13 mouse cellular contexts compared by ENCODE assay signal in genomic region chr5:111836668-111837234, GRCm38 (mm10).
A peak's percentile ranks its signal among the peaks of the same experiment; 100 is the strongest.
DNase-seq lines count a peak whose midpoint lies in the region; ATAC-seq and TF ChIP-seq lines count a peak whose summit lies in the region.
"Had no signal": no experiment of that assay in that cellular context is flagged by ENCODE, and none has a peak within 500 bp of the region (broad histone marks: within the 10 kb centered on the region; RNA-seq: fewer than 3 reads in every experiment).

No protein-coding gene starts in this region.

- 14% methylated on average over 14 of the region's 14 CpGs for WGBS in neural tube, embryonic 11.5 days
- WGBS in forebrain, embryonic 14.5 days: under 1% methylated on average over 14 of the region's 14 CpGs
- WGBS in midbrain, embryonic 10.5 days: 8% methylated on average over 14 of the region's 14 CpGs
- 29% methylated on average over 14 of the region's 14 CpGs for WGBS in kidney, adult 2 months

- intact Hi-C loops in heart, postnatal 10 days (cut with DNase I): no loop called here

- no peaks in the 10 kb centered on the region for H3K9me3 ChIP-seq in neural tube, embryonic 11.5 days (ENCODE audit: control insufficient read depth, low read length)
- no peaks in the 10 kb centered on the region for H3K9me3 ChIP-seq in forebrain, embryonic 14.5 days (replicated peaks; ENCODE audit: control insufficient read depth, low read length)
- H3K9me3 ChIP-seq in midbrain, embryonic 10.5 days (replicated peaks): no peaks in the 10 kb centered on the region
- H3K9me3 ChIP-seq: embryonic facial prominence, embryonic 15.5 days had no signal

- H3K27me3 ChIP-seq in neural tube, embryonic 11.5 days (ENCODE audit: control insufficient read depth, insufficient read depth, low read length): no peaks in the 10 kb centered on the region
- H3K27me3 ChIP-seq in forebrain, embryonic 14.5 days (replicated peaks; ENCODE audit: control insufficient read depth, insufficient read depth, low read length): no peaks in the 10 kb centered on the region
- peaks cover 74% of the 10 kb centered on the region for H3K27me3 ChIP-seq in midbrain, embryonic 10.5 days (ENCODE audit: low read depth, poor library complexity, severe bottlenecking)
- no peaks in the 10 kb centered on the region for H3K27me3 ChIP-seq in kidney, adult 2 months (replicated peaks; ENCODE audit: control insufficient read depth, insufficient read depth, low read length)

- no peak overlapping the region for H3K4me3 ChIP-seq in neural tube, embryonic 11.5 days (ENCODE audit: low read depth, low read length)
- no peak overlapping the region for H3K4me3 ChIP-seq in forebrain, embryonic 14.5 days (ENCODE audit: low read depth, low read length)
- H3K4me3 ChIP-seq in midbrain, embryonic 10.5 days: peak overlapping the region; percentile 5; the same call in 1 of the 2 replicates
- no peak overlapping the region for H3K4me3 ChIP-seq in kidney, adult 2 months (ENCODE audit: insufficient read depth, low read depth, low read length)
- H3K4me3 ChIP-seq: embryonic facial prominence, embryonic 15.5 days had no signal

- H3K27ac ChIP-seq in neural tube, embryonic 11.5 days (ENCODE audit: low read depth, low read length): no peak overlapping the region
- peak overlapping the region; percentile 90 for H3K27ac ChIP-seq in forebrain, embryonic 14.5 days (ENCODE audit: low read depth, low read length)
- peak overlapping the region; percentile 55 for H3K27ac ChIP-seq in midbrain, embryonic 10.5 days (replicated peaks)
- no peak overlapping the region for H3K27ac ChIP-seq in kidney, adult 2 months (ENCODE audit: insufficient read depth, low read depth, low read length)
- H3K27ac ChIP-seq: embryonic facial prominence, embryonic 15.5 days had no signal

- TF ChIP-seq CTCF in kidney, adult 2 months (conservative IDR thresholded peaks at IDR 0.05; ENCODE audit: insufficient read depth, insufficient read length, low read depth, low read length): no peak

- DNase-seq in neural tube, embryonic 11.5 days (ENCODE audit: low spot score): peak; percentile 58
- DNase-seq in neural tube, embryonic 10.5 days (ENCODE audit: extremely low spot score, low spot score): no peak
- peak; percentile 94 for DNase-seq in forebrain, embryonic 14.5 days (ENCODE audit: low spot score)
- DNase-seq in midbrain, embryonic 10.5 days (ENCODE audit: low spot score): no peak
- DNase-seq in retina, embryonic 14.5 days (ENCODE audit: low spot score): peak; percentile 67
- DNase-seq in heart, postnatal 10 days: no peak
- no peak for DNase-seq in kidney, adult 2 months
- DNase-seq in kidney, adult 11 months: no peak
- DNase-seq: adrenal gland, postnatal 10 days; kidney, postnatal 4 days; right cerebral cortex, postnatal 25 days had no signal

- no peaks in the 10 kb centered on the region for H3K36me3 ChIP-seq in neural tube, embryonic 11.5 days (ENCODE audit: control insufficient read depth, insufficient read depth, low read length)
- no peaks in the 10 kb centered on the region for H3K36me3 ChIP-seq in forebrain, embryonic 14.5 days (ENCODE audit: control insufficient read depth, insufficient read depth, low read length)
- no peaks in the 10 kb centered on the region for H3K36me3 ChIP-seq in midbrain, embryonic 10.5 days
- no peaks in the 10 kb centered on the region for H3K36me3 ChIP-seq in kidney, adult 2 months (ENCODE audit: control insufficient read depth, insufficient read depth, low read length)
- H3K36me3 ChIP-seq: embryonic facial prominence, embryonic 15.5 days had no signal

- no peak overlapping the region for H3K4me2 ChIP-seq in neural tube, embryonic 11.5 days (ENCODE audit: low read depth)
- H3K4me2 ChIP-seq in forebrain, embryonic 14.5 days (ENCODE audit: low read length): peak overlapping the region; percentile 26
- H3K4me2 ChIP-seq: heart, embryonic 11.5 days had no signal

- peak; percentile 79 for ATAC-seq in neural tube, embryonic 11.5 days (ENCODE audit: insufficient read depth, low FRiP score, low TSS enrichment)
- peak; percentile 92 for ATAC-seq in forebrain, embryonic 14.5 days

- TF ChIP-seq POLR2A in kidney, adult 2 months (IDR thresholded peaks at IDR 0.05; ENCODE audit: low read depth, low read length): no peak

- no peak overlapping the region for H3K9ac ChIP-seq in neural tube, embryonic 11.5 days (ENCODE audit: low read length)
- H3K9ac ChIP-seq in forebrain, embryonic 14.5 days (ENCODE audit: low read length): peak overlapping the region; percentile 25; the same call in 1 of the 2 replicates
- H3K9ac ChIP-seq: embryonic facial prominence, embryonic 15.5 days had no signal

- peaks cover 7% of the 10 kb centered on the region; the same call in 1 of the 2 replicates for H3K4me1 ChIP-seq in neural tube, embryonic 11.5 days (ENCODE audit: control insufficient read depth, insufficient read depth, low read length)
- H3K4me1 ChIP-seq in forebrain, embryonic 14.5 days (ENCODE audit: control insufficient read depth, insufficient read depth, low read length): peaks cover 26% of the 10 kb centered on the region
- peaks cover 18% of the 10 kb centered on the region for H3K4me1 ChIP-seq in midbrain, embryonic 10.5 days
- no peaks in the 10 kb centered on the region for H3K4me1 ChIP-seq in kidney, adult 2 months (ENCODE audit: control insufficient read depth, insufficient read depth, low read length)

Comparison
In these comparisons a context has a peak if more than half of its experiments do, and no peak if none do; other contexts are left out.
1. DNase-seq: peak in neural tube, embryonic 11.5 days (single experiment), forebrain, embryonic 14.5 days (single experiment) and retina, embryonic 14.5 days (single experiment); none in neural tube, embryonic 10.5 days (single experiment), midbrain, embryonic 10.5 days (single experiment), heart, postnatal 10 days (0 of 2), kidney, adult 2 months (single experiment) and kidney, adult 11 months (single experiment).
2. H3K27ac ChIP-seq: peak in forebrain, embryonic 14.5 days (single experiment) and midbrain, embryonic 10.5 days (single experiment); none in neural tube, embryonic 11.5 days (single experiment) and kidney, adult 2 months (single experiment).